Comparison of ENCODE assay signal across 14 mouse cellular contexts in genomic region chr19:60712577-60712976, GRCm38 (mm10).
"Had no signal": no experiment of that assay in that cellular context is flagged by ENCODE, and none has a peak within 500 bp of the region (broad histone marks: within the 10 kb centered on the region; RNA-seq: fewer than 3 reads in every experiment).

No protein-coding gene starts in this region.

- H3K9me3 ChIP-seq: midbrain, embryonic 10.5 days; midbrain, embryonic 12.5 days; midbrain, embryonic 15.5 days; neural tube, embryonic 12.5 days had no signal

- H3K36me3 ChIP-seq: midbrain, embryonic 10.5 days; midbrain, embryonic 12.5 days; midbrain, embryonic 15.5 days; neural tube, embryonic 12.5 days had no signal

- DNase-seq: lung, adult 18-20 months; lung, embryonic 14.5 days; lung, postnatal 10 days; lung, postnatal 4 days; right cerebral cortex, postnatal 25 days; right cerebral cortex, postnatal 4 days; spleen, adult 18-20 months; thymus, adult 18-20 months; thymus, postnatal 14 days; thymus, postnatal 36 days had no signal

- H3K9ac ChIP-seq: lung, embryonic 14.5 days; midbrain, embryonic 12.5 days; midbrain, embryonic 15.5 days; neural tube, embryonic 12.5 days had no signal

- H3K27me3 ChIP-seq: midbrain, embryonic 12.5 days; midbrain, embryonic 15.5 days; neural tube, embryonic 12.5 days had no signal

- H3K4me3 ChIP-seq: midbrain, embryonic 10.5 days; midbrain, embryonic 12.5 days; midbrain, embryonic 15.5 days; neural tube, embryonic 12.5 days had no signal

- H3K4me2 ChIP-seq: lung, embryonic 14.5 days; midbrain, embryonic 12.5 days; midbrain, embryonic 15.5 days; neural tube, embryonic 12.5 days had no signal

- H3K4me1 ChIP-seq: midbrain, embryonic 10.5 days; midbrain, embryonic 12.5 days; neural tube, embryonic 12.5 days had no signal

- H3K27ac ChIP-seq: midbrain, embryonic 10.5 days; midbrain, embryonic 12.5 days; midbrain, embryonic 15.5 days; neural tube, embryonic 12.5 days had no signal

- ATAC-seq: midbrain, embryonic 15.5 days had no signal
